Mouse (Mus musculus) lung, postnatal 0 days (tissue): ENCODE measurements around the gene Pappa. TPM values are rescaled to one million over a fixed set of nuclear protein-coding genes. Genes with fewer than 3 reads are reported as not detected.
A peak's percentile ranks its signal among the peaks of the same experiment; 100 is the strongest.

Experiments used
- ATAC-seq: fragments of 200-750 bp; cut with Nextera tagmentation; 2 replicates; pipeline ENCODE4 v1.8.0; 2017; ENCODE audit warnings: moderate library complexity
- DNase-seq: peaks from one replicate; pipeline ENCODE4 v3.0.0-alpha.2; 2016; ENCODE audit warnings: low spot score
- H3K27ac ChIP-seq: fragments of 300-500 bp; sonication (generic); 2 replicates; pipeline ENCODE4 v1.5.1; 2014; ENCODE audit warnings: antibody characterized with exemption, mild to moderate bottlenecking, low read length, mixed read lengths
- H3K27me3 ChIP-seq: fragments of 300-500 bp; sonication (generic); replicated peaks from 2 replicates; pipeline ENCODE4 v1.6.1; 2014; ENCODE audit warnings: low read length, mixed read lengths; ENCODE audit not compliant: insufficient read depth
- H3K36me3 ChIP-seq: fragments of 300-500 bp; sonication (generic); 2 replicates; pipeline ENCODE4 v1.6.1; 2014; ENCODE audit warnings: low read length, mixed read lengths; ENCODE audit not compliant: insufficient read depth
- H3K4me1 ChIP-seq: fragments of 300-500 bp; sonication (generic); 2 replicates; pipeline ENCODE4 v1.6.1; 2014; ENCODE audit warnings: antibody characterized with exemption, low read depth, low read length, mixed read lengths; ENCODE audit not compliant: insufficient read depth
- H3K4me2 ChIP-seq: fragments of 300-500 bp; sonication (generic); replicated peaks from 2 replicates; pipeline ENCODE4 v1.6.1; 2014; ENCODE audit warnings: low read depth, mild to moderate bottlenecking, low read length, moderate library complexity, mixed read lengths
- H3K4me3 ChIP-seq: fragments of 300-500 bp; sonication (generic); 2 replicates; pipeline ENCODE4 v1.5.1; 2014; ENCODE audit warnings: low read depth, low read length
- H3K9ac ChIP-seq: fragments of 300-500 bp; sonication (generic); replicated peaks from 2 replicates; pipeline ENCODE4 v1.6.1; 2014; ENCODE audit warnings: low read depth, mild to moderate bottlenecking
- H3K9me3 ChIP-seq: fragments of 300-500 bp; sonication (generic); 2 replicates; pipeline ENCODE4 v1.6.1; 2016; ENCODE audit warnings: low read length, mixed read lengths
- CTCF ChIP-seq: IDR thresholded peaks from 2 replicates; pipeline ENCODE4 v1.5.1; 2016; ENCODE audit warnings: antibody characterized with exemption, mild to moderate bottlenecking
- EP300 ChIP-seq: IDR thresholded peaks from 2 replicates; pipeline ENCODE4 v1.6.1; 2016; ENCODE audit warnings: antibody characterized with exemption, mild to moderate bottlenecking, control low read depth
- WGBS: fragments of 180-500 bp; shearing (Covaris S2); extraction: QIAGEN DNeasy Blood & Tissue Kit; methylation state at CpG from one replicate; pipeline ENCODE4 v1.1.7; 2014; 5-methylcytosine and 5-hydroxymethylcytosine counted together
- polyA plus RNA-seq: library from polyadenylated mRNA; unstranded; fragments of >200 nt; fragmentation: Nextera tagmentation; extraction: Ambion mirVana; gene quantifications from 2 replicates; pipeline ENCODE4 v1.2.1, GENCODE M21; 2015

The Pappa gene
- polyA plus RNA-seq, 1 experiment from 2014 or later, result 0.31 TPM

DNA sequence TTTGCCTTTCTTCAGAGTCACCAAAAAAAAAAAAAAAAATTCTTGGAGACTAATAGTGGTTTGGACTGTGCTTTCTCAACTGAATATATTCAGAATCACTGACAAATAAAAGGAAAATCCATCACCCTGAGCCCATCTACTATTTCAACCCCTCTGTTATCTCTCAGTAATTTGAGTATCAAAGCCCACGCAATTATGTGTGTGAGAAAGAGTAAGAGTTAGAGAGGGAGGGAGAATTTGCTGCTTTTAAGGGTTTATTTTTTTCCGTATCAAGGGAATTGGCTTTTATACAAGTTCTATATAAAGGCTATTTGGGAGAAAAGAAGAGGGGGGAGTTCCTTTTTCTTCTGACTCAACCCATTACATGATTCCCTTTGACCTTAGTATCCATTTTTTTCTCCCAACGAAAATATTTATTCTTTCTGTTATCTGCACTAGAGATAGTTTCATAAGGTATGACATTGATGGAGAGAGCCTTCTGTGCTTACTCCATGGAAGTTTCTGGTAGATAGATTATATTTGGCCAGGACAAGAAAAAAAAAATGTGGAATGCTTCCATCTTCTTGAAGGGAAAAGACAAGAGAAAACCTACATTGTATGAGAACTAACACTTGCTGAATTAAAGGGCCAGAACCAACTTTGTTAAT is 85.5 kb downstream of the Pappa start:
- Histone ChIP-seq H3K9me3 (no peaks in the 10 kb centered on the region), H3K4me2 (no peak overlapping the region), H3K27ac (no peak overlapping the region), H3K36me3 (no peaks in the 10 kb centered on the region), H3K9ac (no peak overlapping the region), H3K27me3 (no peaks in the 10 kb centered on the region), H3K4me3 (no peak overlapping the region), H3K4me1 (no peaks in the 10 kb centered on the region)
- DNase-seq (no peak), ATAC-seq (no peak)
- TF ChIP-seq EP300 (no peak), CTCF (no peak)
- 30% methylated on average over 3 of the region's 3 CpGs for whole genome bisulfite sequencing

DNA sequence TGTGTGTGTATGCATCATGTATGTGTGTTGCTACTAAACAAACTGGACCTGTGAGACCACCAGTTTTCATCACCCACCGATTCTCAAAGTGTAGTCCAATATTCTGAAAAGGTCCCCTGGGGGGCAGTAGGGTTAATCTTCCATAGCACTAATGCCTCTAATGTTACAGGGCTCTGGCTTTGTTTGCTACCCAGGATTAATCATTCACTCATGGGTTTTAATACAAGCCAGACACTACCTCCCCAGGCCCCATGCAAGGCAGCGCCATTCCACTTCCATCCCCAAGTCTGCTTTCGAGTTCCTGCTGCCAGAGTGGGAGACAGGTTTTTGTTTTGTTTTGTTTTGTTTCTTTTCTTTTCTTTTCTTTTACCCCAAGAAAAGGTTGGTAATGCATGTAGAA is 92.7 kb downstream of the Pappa start:
- 46% methylated on average over 3 of the region's 3 CpGs for WGBS
- TF ChIP-seq EP300 (no peak), CTCF (no peak)
- peaks cover 6% of the 10 kb centered on the region; the same call in 1 of the 2 replicates for H3K4me1 ChIP-seq
- no peak overlapping the region for H3K27ac ChIP-seq
- no peaks in the 10 kb centered on the region for H3K36me3 ChIP-seq
- H3K9me3 ChIP-seq, result no peaks in the 10 kb centered on the region
- DNase-seq, result no peak
- H3K9ac ChIP-seq, result no peak overlapping the region
- ATAC-seq, result no peak
- no peaks in the 10 kb centered on the region for H3K27me3 ChIP-seq
- no peak overlapping the region for H3K4me2 ChIP-seq
- no peak overlapping the region for H3K4me3 ChIP-seq

DNA sequence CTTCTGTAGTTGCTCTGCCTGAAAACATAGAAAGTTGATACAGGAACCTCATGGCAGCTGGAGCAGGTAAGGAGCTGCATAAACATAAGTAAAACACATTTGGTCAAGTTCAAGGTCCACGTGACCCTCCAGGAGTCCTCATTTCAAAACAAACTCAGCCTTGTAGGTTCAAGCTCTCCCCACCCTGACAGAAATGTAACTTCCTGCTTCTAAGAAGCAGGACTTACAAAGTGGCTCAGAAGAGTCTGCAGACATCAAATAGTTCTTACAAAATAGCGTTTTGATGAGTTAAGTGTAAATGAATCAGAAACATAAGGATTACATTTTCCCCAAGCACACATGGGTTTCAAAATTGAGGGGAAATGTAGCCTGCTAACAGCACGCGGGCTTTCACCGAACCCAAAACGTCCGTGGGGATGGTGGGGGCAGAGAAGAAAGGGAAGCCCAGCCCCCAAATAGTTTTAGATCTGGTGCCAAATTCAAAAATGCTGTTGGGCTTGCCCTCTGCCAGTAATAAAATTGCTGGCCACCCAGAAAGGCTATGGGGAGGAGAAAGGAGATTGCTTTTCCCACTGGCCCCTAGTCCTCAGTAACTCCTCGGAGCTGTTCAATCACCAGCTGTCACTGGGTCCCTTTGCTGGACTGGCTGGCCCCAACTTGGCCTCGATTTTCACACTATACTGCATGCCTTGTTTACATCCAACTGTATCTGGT is 93.8 kb downstream of the Pappa start:
- H3K9me3 ChIP-seq, result no peaks in the 10 kb centered on the region
- peaks cover 6% of the 10 kb centered on the region; the same call in 1 of the 2 replicates for H3K4me1 ChIP-seq
- no peak overlapping the region for H3K9ac ChIP-seq
- WGBS, result 19% methylated on average over 9 of the region's 9 CpGs
- no peak overlapping the region for H3K4me3 ChIP-seq
- peak; percentile 48 for ATAC-seq
- no peak overlapping the region for H3K27ac ChIP-seq
- DNase-seq, result peak; percentile 45
- H3K27me3 ChIP-seq, result no peaks in the 10 kb centered on the region
- H3K36me3 ChIP-seq, result no peaks in the 10 kb centered on the region
- no peak for TF ChIP-seq CTCF
- TF ChIP-seq EP300, result no peak
- H3K4me2 ChIP-seq, result peak overlapping the region; percentile 27; the same call in 1 of the 2 replicates

DNA sequence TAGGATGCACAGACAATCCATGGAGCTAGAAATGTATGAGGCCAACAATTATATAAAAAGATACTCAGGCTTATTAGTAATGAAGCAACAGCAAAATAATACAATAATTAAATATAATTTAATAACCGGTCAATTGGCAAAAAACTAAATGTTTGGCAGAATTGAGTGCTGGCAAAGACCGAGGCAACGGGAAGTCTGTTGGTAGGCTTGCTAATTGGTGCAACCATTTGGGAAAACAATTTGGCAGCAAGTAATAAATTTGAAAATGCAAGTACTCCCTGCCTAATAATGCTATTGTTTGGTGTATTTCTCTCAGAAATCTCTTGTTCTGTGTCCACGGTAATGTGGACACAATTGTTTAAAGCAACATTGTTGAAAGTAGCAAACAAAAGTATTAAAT is 99.9 kb downstream of the Pappa start:
- Histone ChIP-seq H3K9me3 (no peaks in the 10 kb centered on the region), H3K4me1 (no peaks in the 10 kb centered on the region), H3K4me3 (no peak overlapping the region), H3K4me2 (no peak overlapping the region), H3K27me3 (no peaks in the 10 kb centered on the region), H3K9ac (no peak overlapping the region), H3K27ac (no peak overlapping the region), H3K36me3 (no peaks in the 10 kb centered on the region)
- TF ChIP-seq EP300 (no peak), CTCF (no peak)
- 90% methylated on average over 4 of the region's 4 CpGs for WGBS
- ATAC-seq, result no peak
- no peak for DNase-seq

DNA sequence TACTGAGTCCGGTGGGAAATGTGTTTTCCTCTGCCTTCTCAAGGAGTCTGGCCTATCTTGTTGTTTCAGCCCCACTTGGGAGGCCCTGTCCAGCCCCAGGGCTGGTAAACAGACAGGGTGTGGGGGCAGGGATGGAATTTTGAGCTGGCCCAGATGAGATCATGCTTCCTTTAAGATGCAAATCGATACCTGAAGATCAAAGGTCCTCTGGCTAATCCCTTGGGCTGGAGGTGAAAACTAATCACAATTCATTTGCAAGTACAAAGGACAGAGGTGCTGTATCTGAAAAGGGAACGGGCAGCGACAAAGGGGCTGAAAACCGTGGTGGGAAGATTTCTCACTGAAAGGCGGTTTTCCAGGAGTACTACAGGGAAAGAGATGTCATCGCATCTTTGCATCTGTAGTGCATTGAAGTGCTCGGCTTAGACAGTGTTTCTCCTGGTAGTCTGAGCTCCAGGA is 114.6 kb downstream of the Pappa start:
- H3K4me3 ChIP-seq, result no peak overlapping the region
- 28% methylated on average over 8 of the region's 8 CpGs for WGBS
- H3K4me2 ChIP-seq, result no peak overlapping the region
- no peak overlapping the region for H3K9ac ChIP-seq
- no peaks in the 10 kb centered on the region for H3K9me3 ChIP-seq
- TF ChIP-seq EP300 (no peak), CTCF (no peak)
- H3K36me3 ChIP-seq, result no peaks in the 10 kb centered on the region
- no peak for DNase-seq
- no peaks in the 10 kb centered on the region for H3K4me1 ChIP-seq
- ATAC-seq, result no peak
- no peak overlapping the region for H3K27ac ChIP-seq
- H3K27me3 ChIP-seq, result no peaks in the 10 kb centered on the region

DNA sequence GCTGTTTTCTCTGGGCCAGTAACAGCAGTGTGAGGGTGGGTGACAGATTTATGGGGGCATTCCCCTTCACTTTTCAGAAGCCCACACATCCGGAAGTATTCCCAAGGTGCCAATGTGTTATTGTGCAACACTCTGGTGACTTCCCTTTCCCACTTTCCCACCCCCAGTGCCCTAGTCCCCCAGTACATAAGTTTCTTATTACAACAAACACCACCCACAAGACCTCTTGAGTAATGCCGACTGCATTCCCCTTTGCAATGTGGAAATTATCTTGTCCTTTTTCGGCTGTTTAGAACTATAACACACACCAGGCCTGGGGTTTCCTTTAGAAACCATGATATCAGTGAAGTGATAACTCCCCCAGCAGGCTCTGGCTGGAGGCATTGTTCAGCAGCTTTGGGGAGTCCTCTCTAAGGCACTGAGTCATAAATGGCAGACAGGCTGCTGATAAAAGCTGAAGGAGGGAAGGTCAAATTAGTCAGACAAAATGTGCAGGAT is 118.5 kb downstream of the Pappa start:
- 15% methylated on average over 3 of the region's 3 CpGs for WGBS
- DNase-seq, result peak; percentile 52

More for the DNA sequence above, 118.5 kb downstream of the Pappa start:
- no peak overlapping the region for H3K4me2 ChIP-seq
- no peak overlapping the region for H3K9ac ChIP-seq
- TF ChIP-seq EP300 (no peak), CTCF (no peak)
- ATAC-seq, result peak; percentile 62
- no peak overlapping the region for H3K27ac ChIP-seq
- no peak overlapping the region for H3K4me3 ChIP-seq
- H3K36me3 ChIP-seq, result no peaks in the 10 kb centered on the region
- no peaks in the 10 kb centered on the region for H3K27me3 ChIP-seq
- no peaks in the 10 kb centered on the region for H3K4me1 ChIP-seq
- H3K9me3 ChIP-seq, result no peaks in the 10 kb centered on the region
